Mouse (Mus musculus): ENCODE results near the gene Lrrc51. TPM values are rescaled to one million over a fixed set of nuclear protein-coding genes. Genes with fewer than 3 reads are reported as not detected.

Gene Lrrc51
- polyA plus RNA-seq, 1 experiment = 8.8 TPM

DNA sequence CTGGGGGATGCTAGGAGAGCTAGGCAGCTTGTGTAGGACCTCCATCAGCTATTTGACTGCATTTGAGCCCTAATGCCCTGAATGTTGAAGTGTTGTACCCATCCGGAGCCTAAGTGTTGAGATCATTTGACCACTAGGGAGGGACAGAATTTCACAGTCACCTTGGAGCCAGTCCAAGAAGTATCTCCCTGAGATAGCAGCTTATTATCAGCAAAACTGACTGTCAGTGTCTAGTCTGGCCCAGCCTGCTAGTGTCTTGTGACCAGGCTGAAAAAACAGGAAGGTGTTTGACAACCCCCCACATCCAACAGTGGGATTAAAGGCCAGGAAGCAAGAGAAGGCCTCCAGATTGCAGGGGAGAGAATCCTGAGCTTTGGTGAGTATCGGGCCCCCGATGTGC lies 62.4 kb downstream of the Lrrc51 start:
- H3K4me2 ChIP-seq (ENCODE audit: low read depth) = no peak overlapping the region
- TF ChIP-seq MYOD1 (IDR thresholded peaks at IDR 0.05; ENCODE audit: control insufficient read depth in 1 of 3, insufficient read length in 2 of 3, low read depth in 2 of 3) = no peak
- no peak for TF ChIP-seq CEBPB (IDR thresholded peaks at IDR 0.05; ENCODE audit: insufficient read depth, poor library complexity, severe bottlenecking)
- no peak for TF ChIP-seq POLR2A (IDR thresholded peaks at IDR 0.05; ENCODE audit: insufficient read length, low read depth)
- no peak for TF ChIP-seq MYOG (IDR thresholded peaks at IDR 0.05; ENCODE audit: control insufficient read depth in 1 of 3, insufficient read depth in 1 of 3, insufficient read length in 2 of 3, low read depth in 2 of 3)
- TF ChIP-seq MAX (IDR thresholded peaks at IDR 0.05; ENCODE audit: low read depth) = no peak
- no peak for TF ChIP-seq TCF12 (IDR thresholded peaks at IDR 0.05; ENCODE audit: insufficient read depth, poor library complexity, severe bottlenecking)
- no peak for TF ChIP-seq USF1 (IDR thresholded peaks at IDR 0.05; ENCODE audit: low read depth)
- TF ChIP-seq REST (IDR thresholded peaks at IDR 0.05; ENCODE audit: insufficient read depth, insufficient read length) = no peak
- no peak for TF ChIP-seq TCF3 (IDR thresholded peaks at IDR 0.05; ENCODE audit: insufficient read length, low read depth)
- no peak for TF ChIP-seq SRF (IDR thresholded peaks at IDR 0.05; ENCODE audit: control insufficient read depth, insufficient read length, low read depth)
- TF ChIP-seq POLR2AphosphoS2 (IDR thresholded peaks at IDR 0.05; ENCODE audit: insufficient read length, low read depth) = no peak
- TF ChIP-seq E2F4 (IDR thresholded peaks at IDR 0.05; ENCODE audit: insufficient read depth) = no peak
- no peaks in the 10 kb centered on the region for H3K36me3 ChIP-seq (ENCODE audit: control insufficient read depth, insufficient read depth)
- H3K79me2 ChIP-seq (ENCODE audit: control insufficient read depth, insufficient read depth) = no peaks in the 10 kb centered on the region
- no peak overlapping the region for H3K4me3 ChIP-seq
- no peaks in the 10 kb centered on the region for H3K27me3 ChIP-seq (ENCODE audit: control insufficient read depth, insufficient read depth, insufficient read length)
- H3ac ChIP-seq (ENCODE audit: control insufficient read depth, insufficient read length) = no peak overlapping the region

DNA sequence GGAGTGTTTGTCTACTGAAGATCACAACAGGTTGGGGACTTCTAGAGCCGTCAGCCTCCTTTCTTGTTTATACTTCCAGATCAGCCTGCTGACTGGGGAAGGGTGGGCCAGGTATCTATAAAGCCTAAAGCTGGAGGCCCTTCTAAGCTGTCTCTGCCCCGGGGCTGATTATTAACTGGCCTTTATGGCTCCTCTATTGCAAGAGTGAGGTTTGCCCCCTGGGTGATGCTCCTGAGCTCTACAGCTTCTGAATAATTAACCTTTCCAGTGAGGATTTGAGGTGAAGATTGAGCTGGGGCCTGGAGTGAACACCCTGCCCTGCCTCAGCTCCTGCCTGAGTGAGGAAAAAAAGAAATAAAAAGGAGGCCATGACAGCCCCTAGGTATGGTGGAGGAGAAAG lies 63.1 kb downstream of the Lrrc51 start, which contains the start of gene Folr1:
Gene Folr1 (minus strand): TSS at position 160 of the 400 bp plus-strand sequence.
- no peak within 1 kb of the TSS for H3K4me2 ChIP-seq (ENCODE audit: low read depth)
- TF ChIP-seq TCF3 (IDR thresholded peaks at IDR 0.05; ENCODE audit: insufficient read length, low read depth) (no peak), USF1 (IDR thresholded peaks at IDR 0.05; ENCODE audit: low read depth) (no peak), MYOG (IDR thresholded peaks at IDR 0.05; ENCODE audit: control insufficient read depth in 1 of 3, insufficient read depth in 1 of 3, insufficient read length in 2 of 3, low read depth in 2 of 3) (no peak), REST (IDR thresholded peaks at IDR 0.05; ENCODE audit: insufficient read depth, insufficient read length) (no peak), POLR2A (IDR thresholded peaks at IDR 0.05; ENCODE audit: insufficient read length, low read depth) (no peak), CEBPB (IDR thresholded peaks at IDR 0.05; ENCODE audit: insufficient read depth, poor library complexity, severe bottlenecking) (no peak), POLR2AphosphoS2 (IDR thresholded peaks at IDR 0.05; ENCODE audit: insufficient read length, low read depth) (no peak), MYOD1 (IDR thresholded peaks at IDR 0.05; ENCODE audit: control insufficient read depth in 1 of 3, insufficient read length in 2 of 3, low read depth in 2 of 3) (no peak), SRF (IDR thresholded peaks at IDR 0.05; ENCODE audit: control insufficient read depth, insufficient read length, low read depth) (no peak), E2F4 (IDR thresholded peaks at IDR 0.05; ENCODE audit: insufficient read depth) (no peak), MAX (IDR thresholded peaks at IDR 0.05; ENCODE audit: low read depth) (no peak), TCF12 (IDR thresholded peaks at IDR 0.05; ENCODE audit: insufficient read depth, poor library complexity, severe bottlenecking) (no peak)
- H3ac ChIP-seq (ENCODE audit: control insufficient read depth, insufficient read length) = no peak within 1 kb of the TSS
- no peaks in the 10 kb centered on the region for H3K27me3 ChIP-seq (ENCODE audit: control insufficient read depth, insufficient read depth, insufficient read length)
- H3K36me3 ChIP-seq (ENCODE audit: control insufficient read depth, insufficient read depth) = no peaks in the 10 kb centered on the region
- no peaks in the 10 kb centered on the region for H3K79me2 ChIP-seq (ENCODE audit: control insufficient read depth, insufficient read depth)
- no peak within 1 kb of the TSS for H3K4me3 ChIP-seq

DNA sequence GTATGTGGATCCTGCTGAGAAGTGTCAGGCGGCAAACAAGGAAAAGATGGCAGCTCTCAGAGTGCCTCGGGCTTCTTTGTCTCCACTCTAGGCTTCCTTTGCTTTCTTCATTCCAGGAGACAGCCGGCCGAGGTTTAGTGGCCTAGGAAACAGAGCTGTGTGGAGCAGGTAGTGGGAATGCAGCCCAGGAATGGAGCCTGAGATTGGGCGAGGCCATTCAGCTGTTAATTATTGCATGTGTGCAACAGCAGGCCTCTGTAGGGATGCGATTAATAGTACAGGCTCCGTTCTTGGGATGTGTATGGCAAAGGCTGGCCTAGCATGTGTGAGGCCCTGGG lies 64.6 kb downstream of the Lrrc51 start:
- Histone ChIP-seq H3K79me2 (ENCODE audit: control insufficient read depth, insufficient read depth) (no peaks in the 10 kb centered on the region), H3K4me3 (no peak overlapping the region), H3K4me2 (ENCODE audit: low read depth) (no peak overlapping the region), H3K27me3 (ENCODE audit: control insufficient read depth, insufficient read depth, insufficient read length) (no peaks in the 10 kb centered on the region), H3K36me3 (ENCODE audit: control insufficient read depth, insufficient read depth) (no peaks in the 10 kb centered on the region), H3ac (ENCODE audit: control insufficient read depth, insufficient read length) (no peak overlapping the region)
- TF ChIP-seq POLR2AphosphoS2 (IDR thresholded peaks at IDR 0.05; ENCODE audit: insufficient read length, low read depth) (no peak), CEBPB (IDR thresholded peaks at IDR 0.05; ENCODE audit: insufficient read depth, poor library complexity, severe bottlenecking) (no peak), TCF3 (IDR thresholded peaks at IDR 0.05; ENCODE audit: insufficient read length, low read depth) (no peak), MYOG (IDR thresholded peaks at IDR 0.05; ENCODE audit: control insufficient read depth in 1 of 3, insufficient read depth in 1 of 3, insufficient read length in 2 of 3, low read depth in 2 of 3) (no peak), MYOD1 (IDR thresholded peaks at IDR 0.05; ENCODE audit: control insufficient read depth in 1 of 3, insufficient read length in 2 of 3, low read depth in 2 of 3) (no peak), POLR2A (IDR thresholded peaks at IDR 0.05; ENCODE audit: insufficient read length, low read depth) (no peak), E2F4 (IDR thresholded peaks at IDR 0.05; ENCODE audit: insufficient read depth) (no peak), MAX (IDR thresholded peaks at IDR 0.05; ENCODE audit: low read depth) (no peak), SRF (IDR thresholded peaks at IDR 0.05; ENCODE audit: control insufficient read depth, insufficient read length, low read depth) (no peak), TCF12 (IDR thresholded peaks at IDR 0.05; ENCODE audit: insufficient read depth, poor library complexity, severe bottlenecking) (no peak), USF1 (IDR thresholded peaks at IDR 0.05; ENCODE audit: low read depth) (no peak), REST (IDR thresholded peaks at IDR 0.05; ENCODE audit: insufficient read depth, insufficient read length) (no peak)

DNA sequence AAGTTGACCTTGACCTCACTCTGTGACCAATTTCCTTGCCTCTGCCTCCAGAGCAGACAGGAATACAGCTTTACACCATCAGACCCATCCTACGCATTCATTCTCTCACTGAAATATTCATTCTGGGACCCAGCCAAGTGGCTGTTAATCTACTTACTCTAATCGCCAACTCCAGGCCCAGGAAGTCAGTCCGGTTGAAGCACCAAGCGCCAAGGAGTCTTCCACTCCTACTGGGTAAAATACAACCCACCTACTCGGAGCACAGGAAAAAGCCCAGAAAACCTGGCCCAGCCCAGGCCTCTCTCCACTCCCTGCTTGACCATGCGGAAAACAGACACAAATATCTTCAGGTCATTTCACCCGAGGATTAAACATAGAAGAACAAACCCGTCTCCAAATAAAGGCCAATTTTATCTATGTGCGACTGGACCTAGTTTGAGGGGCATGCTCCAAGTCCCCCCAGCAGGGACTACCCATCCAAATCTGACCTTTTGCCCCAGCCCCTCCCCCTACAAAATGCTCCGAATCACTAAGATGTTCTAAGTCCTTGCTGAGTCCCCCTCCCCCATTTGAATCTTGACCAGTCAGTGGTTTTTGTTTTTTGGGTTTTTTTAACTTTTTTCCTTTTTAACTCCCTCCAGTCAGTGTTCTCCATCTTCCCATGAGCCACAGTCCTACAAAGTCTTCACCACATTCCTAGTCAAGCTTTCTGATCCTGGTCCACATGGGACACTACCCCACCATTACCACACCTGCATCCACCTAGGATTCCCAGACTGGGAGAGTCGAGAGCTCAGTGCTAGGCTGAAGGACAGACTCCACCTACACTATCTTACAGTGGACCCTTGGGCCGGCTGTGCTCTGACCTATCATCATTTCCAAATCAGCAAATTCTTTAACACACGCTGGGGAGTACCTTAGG lies 65.2 kb downstream of the Lrrc51 start:
- Histone ChIP-seq H3K4me2 (ENCODE audit: low read depth) (no peak overlapping the region), H3K79me2 (ENCODE audit: control insufficient read depth, insufficient read depth) (no peaks in the 10 kb centered on the region), H3K36me3 (ENCODE audit: control insufficient read depth, insufficient read depth) (no peaks in the 10 kb centered on the region), H3K27me3 (ENCODE audit: control insufficient read depth, insufficient read depth, insufficient read length) (no peaks in the 10 kb centered on the region), H3K4me3 (no peak overlapping the region), H3ac (ENCODE audit: control insufficient read depth, insufficient read length) (no peak overlapping the region)
- TF ChIP-seq TCF12 (IDR thresholded peaks at IDR 0.05; ENCODE audit: insufficient read depth, poor library complexity, severe bottlenecking) (no peak), TCF3 (IDR thresholded peaks at IDR 0.05; ENCODE audit: insufficient read length, low read depth) (no peak), MYOG (IDR thresholded peaks at IDR 0.05; ENCODE audit: control insufficient read depth in 1 of 3, insufficient read depth in 1 of 3, insufficient read length in 2 of 3, low read depth in 2 of 3) (no peak), MYOD1 (IDR thresholded peaks at IDR 0.05; ENCODE audit: control insufficient read depth in 1 of 3, insufficient read length in 2 of 3, low read depth in 2 of 3) (no peak), REST (IDR thresholded peaks at IDR 0.05; ENCODE audit: insufficient read depth, insufficient read length) (no peak), CEBPB (IDR thresholded peaks at IDR 0.05; ENCODE audit: insufficient read depth, poor library complexity, severe bottlenecking) (no peak), SRF (IDR thresholded peaks at IDR 0.05; ENCODE audit: control insufficient read depth, insufficient read length, low read depth) (no peak), POLR2A (IDR thresholded peaks at IDR 0.05; ENCODE audit: insufficient read length, low read depth) (no peak), USF1 (IDR thresholded peaks at IDR 0.05; ENCODE audit: low read depth) (no peak), POLR2AphosphoS2 (IDR thresholded peaks at IDR 0.05; ENCODE audit: insufficient read length, low read depth) (no peak), E2F4 (IDR thresholded peaks at IDR 0.05; ENCODE audit: insufficient read depth) (no peak), MAX (IDR thresholded peaks at IDR 0.05; ENCODE audit: low read depth) (no peak)

Data from myocyte (in vitro differentiated cells).